Mouse (Mus musculus) bone marrow macrophage, adult 2 months (primary cell): ENCODE results near the gene Rpl24. TPM values are rescaled to one million over a fixed set of nuclear protein-coding genes. Genes with fewer than 3 reads are reported as not detected.

Source experiments
- H3K27ac ChIP-seq: 2 replicates; pipeline ENCODE4 v1.5.1; 2012; ENCODE audit warnings: low read depth, low read length; ENCODE audit not compliant: insufficient read depth
- H3K4me1 ChIP-seq: 2 replicates; pipeline ENCODE4 v1.6.1; 2012; ENCODE audit warnings: low read length; ENCODE audit not compliant: control insufficient read depth, insufficient read depth
- H3K4me3 ChIP-seq: 2 replicates; pipeline ENCODE4 v1.5.1; 2012; ENCODE audit warnings: mild to moderate bottlenecking, low read length, moderate library complexity; ENCODE audit not compliant: insufficient read depth
- CTCF ChIP-seq: IDR thresholded peaks from 2 replicates; pipeline ENCODE4 v1.5.1; 2012; ENCODE audit warnings: low read depth, mild to moderate bottlenecking, low read length, moderate library complexity
- POLR2A ChIP-seq: IDR thresholded peaks from 2 replicates; pipeline ENCODE4 v1.6.1; 2012; ENCODE audit warnings: mild to moderate bottlenecking, low read depth, low read length, borderline replicate concordance
- polyA plus RNA-seq: library from polyadenylated mRNA; stranded (reverse); fragments of >200 nt; gene quantifications from 2 replicates; pipeline ENCODE4 v1.2.4, GENCODE M21; 2012; ENCODE audit not compliant: missing spikeins, insufficient read depth, insufficient read length

The Rpl24 gene
- polyA plus RNA-seq, 1 experiment: 1,052 TPM

DNA sequence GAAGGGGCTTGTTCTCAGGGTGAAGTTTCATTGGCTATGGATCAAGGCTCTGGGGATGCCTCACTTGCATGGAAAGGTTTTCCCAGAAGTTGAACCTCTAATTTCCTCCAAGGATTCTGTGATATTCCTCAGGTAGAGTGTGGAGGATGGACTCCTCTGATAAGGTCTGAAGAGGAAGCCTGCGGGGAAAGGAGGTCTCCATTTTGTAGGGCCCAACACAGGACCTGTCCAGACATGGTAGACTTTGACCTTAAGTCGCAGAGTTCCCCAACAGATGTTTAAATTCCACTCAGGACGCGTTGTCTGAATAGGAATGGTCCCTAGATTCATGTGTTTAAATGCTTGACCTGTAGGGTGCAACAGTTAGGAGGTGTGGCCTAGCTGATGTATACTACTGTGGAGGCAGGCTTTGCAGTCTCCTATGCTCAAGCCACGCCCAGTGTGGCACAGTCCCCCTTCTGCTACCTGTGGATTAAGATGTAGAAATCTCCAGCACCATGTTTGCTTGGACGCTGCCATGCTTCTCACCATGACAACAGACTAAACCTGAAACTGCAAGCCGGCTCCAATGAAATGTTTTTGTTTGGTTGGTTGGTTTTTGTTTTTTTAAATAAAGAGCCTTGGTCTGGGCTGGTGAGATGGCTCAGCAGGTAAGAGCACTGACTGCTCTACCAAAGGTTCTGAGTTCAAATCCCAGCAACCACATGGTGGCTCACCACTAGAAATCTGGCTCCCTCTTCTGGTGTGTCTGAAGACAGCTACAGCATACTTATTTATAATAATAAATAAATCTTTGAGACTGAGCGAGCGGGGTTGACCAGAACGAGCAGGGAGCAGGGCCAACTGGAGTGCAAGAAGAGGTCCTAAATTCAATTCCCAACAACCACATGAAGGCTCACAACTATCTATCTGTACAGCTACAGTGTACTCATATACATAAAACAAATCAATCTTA lies 47.0 kb downstream of the Rpl24 start:
- Histone ChIP-seq H3K27ac (no peak overlapping the region), H3K4me1 (no peaks in the 10 kb centered on the region), H3K4me3 (no peak overlapping the region)
- TF ChIP-seq CTCF: no peak
- no peak for TF ChIP-seq POLR2A

DNA sequence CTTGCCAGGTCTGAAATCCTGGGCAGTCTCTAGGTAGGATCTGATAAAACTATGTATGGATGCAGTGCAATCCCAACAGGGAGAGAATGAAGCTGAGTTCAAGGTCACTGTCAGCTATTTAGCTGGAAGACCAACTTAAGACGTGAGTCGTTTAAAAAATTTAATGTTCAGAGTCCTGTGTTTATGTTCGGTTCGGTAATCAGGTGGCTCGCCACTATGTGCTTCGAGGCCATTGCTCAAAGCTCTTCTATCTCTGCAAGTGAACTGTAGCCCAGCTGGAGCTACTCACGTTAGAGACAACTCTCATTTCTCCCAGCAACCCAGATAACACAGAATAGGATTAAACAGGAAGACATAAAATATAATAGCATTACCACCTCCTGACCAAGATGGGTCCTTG lies 48.0 kb downstream of the Rpl24 start:
- no peak overlapping the region for H3K4me3 ChIP-seq

DNA sequence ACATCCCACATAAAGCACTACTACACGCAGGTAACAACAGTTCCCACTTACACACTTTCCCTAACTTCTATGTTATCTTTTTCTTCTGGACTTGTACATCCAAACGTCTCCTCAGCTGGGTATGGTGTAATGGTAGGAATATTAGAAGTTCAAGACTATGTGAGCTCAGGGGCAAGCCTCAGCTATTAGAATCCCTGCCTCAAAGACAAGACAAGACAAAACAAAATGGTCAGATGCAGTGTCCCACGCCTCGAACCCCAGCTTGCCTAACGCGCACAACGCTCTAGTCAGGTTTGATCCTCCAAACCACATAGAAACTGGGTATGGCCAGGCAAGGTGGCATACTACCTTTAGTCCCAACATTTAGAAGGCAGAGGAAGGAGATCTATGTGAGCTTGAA lies 53.6 kb downstream of the Rpl24 start:
- no peak overlapping the region for H3K4me3 ChIP-seq
- no peak overlapping the region for H3K27ac ChIP-seq
- H3K4me1 ChIP-seq: no peaks in the 10 kb centered on the region
- TF ChIP-seq POLR2A: no peak
- TF ChIP-seq CTCF: no peak

More for the DNA sequence above, 48.0 kb downstream of the Rpl24 start:
- no peak for TF ChIP-seq CTCF
- no peak for TF ChIP-seq POLR2A
- H3K27ac ChIP-seq: no peak overlapping the region
- H3K4me1 ChIP-seq: no peaks in the 10 kb centered on the region

Other genes starting within 250 kb of the Rpl24 start
- 60.3 and 61.0 TPM in 2 replicates for gene Nfkbiz, start 127.4 kb upstream of the Rpl24 start, polyA plus RNA-seq
- gene Nxpe3, start 71.0 kb upstream of the Rpl24 start, polyA plus RNA-seq: 0.20 TPM in 2 replicates
- 3.5 and 4.8 TPM in 2 replicates for gene Cep97, start 31.4 kb upstream of the Rpl24 start, polyA plus RNA-seq
- gene Zbtb11, start 7.6 kb downstream of the Rpl24 start, polyA plus RNA-seq: 13.4 and 13.9 TPM in 2 replicates
- gene Pcnp, start 63.5 kb downstream of the Rpl24 start, polyA plus RNA-seq: 116 and 125 TPM in 2 replicates
- 10.3 and 10.6 TPM in 2 replicates for gene Trmt10c, start 71.5 kb downstream of the Rpl24 start, polyA plus RNA-seq
- gene Senp7, start 82.1 kb downstream of the Rpl24 start, polyA plus RNA-seq: 23.1 and 24.4 TPM in 2 replicates
- gene Impg2, start 238.0 kb downstream of the Rpl24 start, polyA plus RNA-seq: 0.67 TPM in 1 of 2 replicates, not detected in the other